Mouse (Mus musculus): Measurements from ENCODE around the gene Insr.

Insr gene

GRCm38 (mm10) chr8:3236277-3236676 lies 43.1 kb downstream of the Insr start:
- no peak for DNase-seq (ENCODE audit: extremely low read depth, insufficient read length, low spot score)

GRCm38 (mm10) chr8:3234569-3234968 lies 44.8 kb downstream of the Insr start:
- no peak for DNase-seq (ENCODE audit: extremely low read depth, insufficient read length, low spot score)

DNA sequence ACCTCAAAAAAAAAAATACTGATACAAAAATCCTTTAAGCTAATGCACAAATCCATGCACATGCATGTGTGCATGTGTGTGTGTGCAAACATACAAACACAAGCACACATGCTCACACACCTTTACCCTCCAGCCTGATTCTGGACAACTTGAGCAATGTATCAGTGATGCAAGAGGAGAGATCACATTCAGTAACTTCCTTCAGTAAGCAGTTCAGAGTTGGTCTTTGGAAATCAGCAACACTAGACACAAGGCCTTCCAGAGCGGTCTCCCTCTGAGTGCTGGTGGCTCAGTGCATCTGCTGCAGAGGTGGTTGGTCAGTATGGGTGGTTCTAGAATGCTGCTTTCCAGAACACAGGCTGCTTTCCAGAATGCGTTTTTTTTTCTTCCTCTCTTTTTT lies 46.8 kb downstream of the Insr start:
- DNase-seq (ENCODE audit: extremely low read depth, insufficient read length, low spot score) = no peak

- DNase-seq (ENCODE audit: extremely low read depth, insufficient read length, low spot score) = no peak
These were observed 49.0 kb downstream of the Insr start for GRCm38 (mm10) chr8:3230118-3231060.

- DNase-seq (ENCODE audit: extremely low read depth, insufficient read length, low spot score) = no peak
These were observed 52.0 kb downstream of the Insr start for GRCm38 (mm10) chr8:3227423-3227822.

GRCm38 (mm10) chr8:3225731-3226130 lies 53.7 kb downstream of the Insr start:
- DNase-seq (ENCODE audit: extremely low read depth, insufficient read length, low spot score) = no peak

DNA sequence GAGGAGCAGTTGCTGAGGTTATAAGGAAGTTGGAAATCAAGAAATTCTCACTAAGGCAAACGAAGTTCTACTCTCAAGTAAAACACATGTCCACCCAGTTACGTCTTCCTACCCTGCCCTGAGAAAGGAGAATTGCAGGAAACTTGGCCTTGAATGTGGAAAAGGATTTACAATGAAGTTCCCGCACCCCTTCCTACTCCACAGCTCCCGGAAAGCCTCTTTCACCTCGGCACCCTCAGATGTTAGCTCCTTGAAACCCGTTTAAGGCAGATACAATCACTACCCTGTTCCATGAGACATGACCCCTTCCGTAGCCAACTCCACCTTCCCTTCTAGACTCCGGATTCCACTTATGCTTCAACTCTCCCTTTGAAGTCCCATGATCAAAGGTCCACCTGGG lies 54.2 kb downstream of the Insr start:
- no peak for DNase-seq (ENCODE audit: extremely low read depth, insufficient read length, low spot score)

DNA sequence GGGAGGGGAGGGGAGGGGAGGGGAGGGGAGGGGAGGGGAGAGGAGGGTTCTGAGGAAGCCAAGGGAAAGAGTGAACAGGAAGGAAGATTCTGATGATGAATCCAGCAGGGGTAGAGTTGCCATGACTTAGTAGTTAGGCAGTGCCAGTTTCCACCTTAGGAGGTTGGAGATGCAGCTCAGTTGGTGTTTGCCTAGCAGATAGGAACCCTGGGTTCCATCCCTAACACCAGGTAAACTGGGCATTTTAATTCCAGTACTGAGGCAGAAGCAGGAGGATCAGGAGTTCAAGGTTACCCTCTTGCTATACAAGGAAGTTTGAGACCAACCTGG lies 56.8 kb downstream of the Insr start:
- DNase-seq (ENCODE audit: extremely low read depth, insufficient read length, low spot score) = no peak

- no peak for DNase-seq (ENCODE audit: extremely low read depth, insufficient read length, low spot score)
These were observed 57.3 kb downstream of the Insr start for GRCm38 (mm10) chr8:3221960-3222635.

- DNase-seq (ENCODE audit: extremely low read depth, insufficient read length, low spot score) = peak; percentile 98
These were observed 58.1 kb downstream of the Insr start for GRCm38 (mm10) chr8:3221047-3221959.

- DNase-seq (ENCODE audit: extremely low read depth, insufficient read length, low spot score) = no peak
These were observed 58.9 kb downstream of the Insr start for GRCm38 (mm10) chr8:3220502-3220901.

- no peak for DNase-seq (ENCODE audit: extremely low read depth, insufficient read length, low spot score)
These were observed 59.5 kb downstream of the Insr start for GRCm38 (mm10) chr8:3219921-3220411.

DNA sequence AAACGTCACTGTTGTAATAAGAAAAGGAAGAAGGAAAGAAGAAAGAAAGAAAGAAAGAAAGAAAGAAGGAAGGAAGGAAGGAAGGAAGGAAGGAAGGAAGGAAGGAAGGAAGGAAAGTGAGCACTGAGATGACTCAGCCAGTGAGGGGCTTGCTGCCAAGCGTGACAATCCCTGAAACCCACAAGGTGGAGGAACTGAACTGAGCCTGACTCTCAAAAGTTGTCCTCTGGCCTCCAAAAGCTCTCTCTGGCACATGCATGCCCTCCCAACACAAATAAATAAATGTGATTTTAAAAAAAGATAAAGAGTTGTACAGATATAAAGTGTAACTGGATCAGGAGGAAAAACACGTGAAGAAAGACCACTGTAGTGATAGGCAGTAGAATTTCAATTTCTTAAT lies 60.2 kb downstream of the Insr start:
- DNase-seq (ENCODE audit: extremely low read depth, insufficient read length, low spot score) = peak; percentile 11

- no peak for DNase-seq (ENCODE audit: extremely low read depth, insufficient read length, low spot score)
These were observed 62.8 kb downstream of the Insr start for GRCm38 (mm10) chr8:3216541-3217092.

DNA sequence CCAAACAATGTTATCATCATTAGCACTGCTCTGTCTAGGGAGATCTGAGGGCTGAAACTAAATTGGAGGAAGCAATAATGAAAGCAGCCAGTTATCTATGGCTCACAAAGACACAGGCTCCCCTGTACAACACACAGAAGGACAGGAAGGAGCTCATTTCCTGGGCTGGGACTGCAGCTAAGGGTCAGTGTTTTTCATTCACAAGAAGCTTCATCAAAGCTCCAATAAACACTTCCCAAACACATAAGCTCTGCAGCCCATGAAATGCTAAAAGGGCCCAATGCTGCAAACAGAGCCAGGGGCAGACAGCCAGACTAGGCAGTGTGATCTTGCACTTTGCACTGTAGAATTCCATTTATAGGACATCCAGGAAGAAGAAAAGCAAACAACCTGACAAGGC lies 63.9 kb downstream of the Insr start:
- no peak for DNase-seq (ENCODE audit: extremely low read depth, insufficient read length, low spot score)

GRCm38 (mm10) chr8:3214601-3215000 lies 64.8 kb downstream of the Insr start:
- no peak for DNase-seq (ENCODE audit: extremely low read depth, insufficient read length, low spot score)

- no peak for DNase-seq (ENCODE audit: extremely low read depth, insufficient read length, low spot score)
These were observed 68.0 kb downstream of the Insr start for GRCm38 (mm10) chr8:3211456-3211855.

DNA sequence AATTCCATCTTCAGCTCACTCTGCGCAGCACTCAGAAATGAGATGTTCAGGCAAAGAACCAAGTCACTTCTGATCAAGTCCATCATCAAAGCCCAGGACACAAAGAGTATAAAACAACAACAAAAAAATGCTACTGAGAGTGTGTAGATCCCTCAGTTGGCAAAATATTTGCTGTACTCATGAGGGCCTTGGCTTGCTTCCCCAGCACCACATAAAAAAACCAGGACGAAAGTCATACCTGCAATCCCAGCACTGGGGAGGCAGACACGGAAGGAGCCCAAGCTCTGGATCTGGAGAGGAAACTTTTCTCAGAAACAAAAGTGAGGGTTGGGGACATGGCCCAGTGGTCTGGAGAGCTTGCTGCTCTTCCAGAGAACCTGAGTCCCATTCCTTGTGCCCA lies 69.5 kb downstream of the Insr start:
- no peak for DNase-seq (ENCODE audit: extremely low read depth, insufficient read length, low spot score)

GRCm38 (mm10) chr8:3209268-3209667 lies 70.1 kb downstream of the Insr start:
- no peak for DNase-seq (ENCODE audit: extremely low read depth, insufficient read length, low spot score)

GRCm38 (mm10) chr8:3208729-3209128 lies 70.7 kb downstream of the Insr start:
- no peak for DNase-seq (ENCODE audit: extremely low read depth, insufficient read length, low spot score)
